Mouse (Mus musculus) CH12.LX (cell line): ENCODE results near the gene AF067061. TPM values are rescaled to one million over a fixed set of nuclear protein-coding genes. Genes with fewer than 3 reads are reported as not detected.

Experiments used
- DNase-seq: peaks from one replicate; pipeline ENCODE4 v3.0.0-alpha.2; 2013; ENCODE audit errors: extremely low read depth
- H3K27ac ChIP-seq: 2 replicates; pipeline ENCODE4 v1.5.1; 2012; ENCODE audit warnings: low read depth, mild to moderate bottlenecking, control low read depth, moderate library complexity; ENCODE audit not compliant: insufficient read depth
- H3K27me3 ChIP-seq: replicated peaks from 2 replicates; pipeline ENCODE3; 2012; ENCODE audit warnings: inconsistent platforms
- H3K36me3 ChIP-seq, 2 experiments: replicated peaks in 1 of 2; 2 replicates each; pipeline versions ENCODE3 to v1.6.1; 2012; ENCODE audit warnings: inconsistent platforms in 1 of 2, low read length in 1 of 2, mild to moderate bottlenecking in 1 of 2, mixed read lengths in 1 of 2, moderate library complexity in 1 of 2; ENCODE audit not compliant: control insufficient read depth in 1 of 2, insufficient read depth in 1 of 2
- H3K4me1 ChIP-seq, 2 experiments: 2 replicates each; pipeline ENCODE4 v1.6.1; 2012; ENCODE audit warnings: inconsistent platforms in 1 of 2, moderate library complexity in 1 of 2; ENCODE audit not compliant: insufficient read depth in 2 of 2, control insufficient read depth in 1 of 2
- H3K4me2 ChIP-seq: 2 replicates; pipeline ENCODE4 v1.6.1; 2012; ENCODE audit warnings: low read depth, mild to moderate bottlenecking, control low read depth; ENCODE audit not compliant: poor library complexity, insufficient read depth, severe bottlenecking
- H3K4me3 ChIP-seq, 3 experiments: fragments of 150-350 bp in 1 of 3; sonication (generic) in 1 of 3; replicated peaks in 1 of 3; 2 replicates each; pipeline versions ENCODE3 to v1.5.1; 2011 to 2012; ENCODE audit warnings: low read depth in 2 of 3, low read length in 2 of 3, mild to moderate bottlenecking in 2 of 3, moderate library complexity in 2 of 3, control low read depth in 1 of 3, improper control_type of control experiment in 1 of 3, inconsistent platforms in 1 of 3, mixed read lengths in 1 of 3; ENCODE audit not compliant: poor library complexity in 1 of 3
- H3K79me2 ChIP-seq: replicated peaks from 2 replicates; pipeline ENCODE4 v1.6.1; 2012; ENCODE audit warnings: mild to moderate bottlenecking, moderate library complexity; ENCODE audit not compliant: control insufficient read depth, poor library complexity, insufficient read depth, severe bottlenecking; ENCODE audit errors: extremely low read depth
- H3K9ac ChIP-seq: 2 replicates; pipeline ENCODE4 v1.6.1; 2012; ENCODE audit warnings: low read depth, mild to moderate bottlenecking, control low read depth, moderate library complexity; ENCODE audit not compliant: insufficient read depth
- H3K9me3 ChIP-seq: replicated peaks from 2 replicates; pipeline ENCODE3; 2012; ENCODE audit warnings: low read length, inconsistent platforms, mixed read lengths
- BHLHE40 ChIP-seq: IDR thresholded peaks from 2 replicates; pipeline ENCODE4 v1.6.1; 2011; ENCODE audit warnings: mild to moderate bottlenecking, low read depth, low read length, improper control_type of control experiment
- CHD1 ChIP-seq: IDR thresholded peaks from 2 replicates; pipeline ENCODE4 v1.6.1; 2012; ENCODE audit warnings: low read depth, low read length, improper control_type of control experiment, inconsistent platforms
- CHD2 ChIP-seq: IDR thresholded peaks from 2 replicates; pipeline ENCODE4 v1.6.1; 2011; ENCODE audit warnings: low read length, improper control_type of control experiment
- CTCF ChIP-seq, 2 experiments: IDR thresholded peaks in 1 of 2; conservative IDR thresholded peaks in 1 of 2; 2 replicates each; pipeline ENCODE4 v1.5.1; 2011 to 2012; ENCODE audit warnings: low read depth in 2 of 2, low read length in 2 of 2, improper control_type of control experiment in 1 of 2, inconsistent platforms in 1 of 2, mild to moderate bottlenecking in 1 of 2, moderate library complexity in 1 of 2
- E2F4 ChIP-seq: IDR thresholded peaks from 2 replicates; pipeline ENCODE4 v1.6.1; 2011; ENCODE audit warnings: low read depth, low read length, improper control_type of control experiment; ENCODE audit not compliant: insufficient replicate concordance
- ELF1 ChIP-seq: IDR thresholded peaks from 2 replicates; pipeline ENCODE4 v1.6.1; 2014; ENCODE audit warnings: low read depth, mild to moderate bottlenecking, inconsistent platforms, low read length, improper control_type of control experiment
- EP300 ChIP-seq: IDR thresholded peaks from 2 replicates; pipeline ENCODE4 v1.6.1; 2011; ENCODE audit warnings: low read length, improper control_type of control experiment
- ETS1 ChIP-seq: conservative IDR thresholded peaks from 2 replicates; pipeline ENCODE4 v1.6.1; 2012; ENCODE audit warnings: low read depth, mild to moderate bottlenecking, inconsistent platforms, low read length, improper control_type of control experiment, moderate library complexity
- GABPA ChIP-seq: IDR thresholded peaks from 2 replicates; pipeline ENCODE4 v1.6.1; 2012; ENCODE audit warnings: low read depth, low read length, improper control_type of control experiment, inconsistent platforms; ENCODE audit not compliant: insufficient replicate concordance
- HCFC1 ChIP-seq: IDR thresholded peaks from 2 replicates; pipeline ENCODE4 v1.6.1; 2012; ENCODE audit warnings: low read depth, mild to moderate bottlenecking, inconsistent platforms, low read length, improper control_type of control experiment
- IRF4 ChIP-seq: IDR thresholded peaks from 2 replicates; pipeline ENCODE4 v1.6.1; 2014; ENCODE audit warnings: low read depth, mild to moderate bottlenecking, inconsistent platforms, low read length, improper control_type of control experiment
- JUND ChIP-seq: conservative IDR thresholded peaks from 2 replicates; pipeline ENCODE4 v1.6.1; 2011; ENCODE audit warnings: low read depth, low read length, improper control_type of control experiment
- MAFK ChIP-seq: IDR thresholded peaks from 2 replicates; pipeline ENCODE4 v1.6.1; 2011; ENCODE audit warnings: low read length, improper control_type of control experiment; ENCODE audit not compliant: insufficient replicate concordance
- MAX ChIP-seq: IDR thresholded peaks from 2 replicates; pipeline ENCODE4 v1.6.1; 2011; ENCODE audit warnings: low read length, improper control_type of control experiment
- MAZ ChIP-seq: IDR thresholded peaks from 2 replicates; pipeline ENCODE4 v1.6.1; 2012; ENCODE audit warnings: low read depth, mild to moderate bottlenecking, inconsistent platforms, low read length, improper control_type of control experiment, moderate library complexity
- MEF2A ChIP-seq: IDR thresholded peaks from 2 replicates; pipeline ENCODE4 v1.6.1; 2014; ENCODE audit warnings: low read depth, mild to moderate bottlenecking, inconsistent platforms, low read length, improper control_type of control experiment, borderline replicate concordance
- NELFE ChIP-seq: IDR thresholded peaks from 2 replicates; pipeline ENCODE4 v1.6.1; 2011; ENCODE audit warnings: low read depth, low read length, improper control_type of control experiment
- NRF1 ChIP-seq: IDR thresholded peaks from 2 replicates; pipeline ENCODE4 v1.6.1; 2014; ENCODE audit warnings: low read depth, mild to moderate bottlenecking, inconsistent platforms, low read length, improper control_type of control experiment, moderate library complexity
- PAX5 ChIP-seq: IDR thresholded peaks from 2 replicates; pipeline ENCODE4 v1.6.1; 2012; ENCODE audit warnings: low read length, inconsistent platforms, mixed read lengths
- POLR2A ChIP-seq: IDR thresholded peaks from 2 replicates; pipeline ENCODE4 v1.6.1; 2011; ENCODE audit warnings: low read depth, mild to moderate bottlenecking, improper control_type of control experiment, low read length
- RAD21 ChIP-seq: IDR thresholded peaks from 2 replicates; pipeline ENCODE4 v1.6.1; 2011; ENCODE audit warnings: low read depth, mild to moderate bottlenecking, low read length, improper control_type of control experiment, moderate library complexity
- RCOR1 ChIP-seq: conservative IDR thresholded peaks from 2 replicates; pipeline ENCODE4 v1.6.1; 2012; ENCODE audit warnings: low read depth, mild to moderate bottlenecking, inconsistent platforms, low read length, improper control_type of control experiment
- SIN3A ChIP-seq: IDR thresholded peaks from 2 replicates; pipeline ENCODE4 v1.6.1; 2012; ENCODE audit warnings: low read length, improper control_type of control experiment, inconsistent platforms
- SMC3 ChIP-seq: IDR thresholded peaks from 2 replicates; pipeline ENCODE4 v1.6.1; 2011; ENCODE audit warnings: low read depth, low read length, improper control_type of control experiment
- TBP ChIP-seq: conservative IDR thresholded peaks from 2 replicates; pipeline ENCODE4 v1.6.1; 2011; ENCODE audit warnings: low read depth, low read length, improper control_type of control experiment
- TCF12 ChIP-seq: IDR thresholded peaks from 2 replicates; pipeline ENCODE4 v1.6.1; 2014; ENCODE audit warnings: low read depth, mild to moderate bottlenecking, inconsistent platforms, low read length, improper control_type of control experiment
- USF1 ChIP-seq: IDR thresholded peaks from 2 replicates; pipeline ENCODE4 v1.6.1; 2014; ENCODE audit warnings: low read depth, mild to moderate bottlenecking, inconsistent platforms, low read length, improper control_type of control experiment
- USF2 ChIP-seq: conservative IDR thresholded peaks from 2 replicates; pipeline ENCODE4 v1.6.1; 2011; ENCODE audit warnings: low read depth, low read length, improper control_type of control experiment
- ZC3H11A ChIP-seq: IDR thresholded peaks from 2 replicates; pipeline ENCODE4 v1.6.1; 2012; ENCODE audit warnings: low read depth, mild to moderate bottlenecking, inconsistent platforms, low read length, improper control_type of control experiment
- ZKSCAN1 ChIP-seq: IDR thresholded peaks from 2 replicates; pipeline ENCODE4 v1.6.1; 2012; ENCODE audit warnings: low read depth, inconsistent platforms, low read length, improper control_type of control experiment, borderline replicate concordance
- ZMIZ1 ChIP-seq: IDR thresholded peaks from 2 replicates; pipeline ENCODE4 v1.6.1; 2012; ENCODE audit warnings: low read depth, mild to moderate bottlenecking, inconsistent platforms, low read length, improper control_type of control experiment
- ZNF384 ChIP-seq: IDR thresholded peaks from 2 replicates; pipeline ENCODE4 v1.6.1; 2012; ENCODE audit warnings: low read depth, low read length, improper control_type of control experiment, inconsistent platforms
- dilution Hi-C: fragments of 300-500 bp; cut with MboI; formaldehyde crosslinking; loops from 2 replicates; pipeline ENCODE4 v1.14.3; 2020; ENCODE audit warnings: low sequenced_read_pairs; ENCODE audit not compliant: extremely low pct_unique_long_range_greater_than_20kb, extremely low pct_ligation_motif_present
- in situ Hi-C: fragments of 300-500 bp; cut with MboI; formaldehyde crosslinking; loops from 3 replicates; pipeline ENCODE4 v1.14.3; 2019; ENCODE audit warnings: low sequenced_read_pairs, low pct_ligation_motif_present, low pct_unique_long_range_greater_than_20kb, mixed read lengths
- polyA plus RNA-seq: library from polyadenylated mRNA; unstranded; fragments of >175 nt; gene quantifications from 2 replicates; pipeline ENCODE4 v1.2.1, GENCODE M21; 2012; ENCODE audit warnings: low read depth; ENCODE audit not compliant: insufficient read length
- total RNA-seq, 2 experiments: library from RNA; depleted of rRNA; stranded (reverse); fragments of 300-350 nt in 1 of 2; fragments of >200 nt in 1 of 2; gene quantifications; 2 replicates each; pipeline ENCODE4 v1.2.3; 2012 to 2014

AF067061 gene
- total and polyA plus RNA-seq, 3 experiments: 33.8 to 83.0 (median 41.9) TPM

DNA sequence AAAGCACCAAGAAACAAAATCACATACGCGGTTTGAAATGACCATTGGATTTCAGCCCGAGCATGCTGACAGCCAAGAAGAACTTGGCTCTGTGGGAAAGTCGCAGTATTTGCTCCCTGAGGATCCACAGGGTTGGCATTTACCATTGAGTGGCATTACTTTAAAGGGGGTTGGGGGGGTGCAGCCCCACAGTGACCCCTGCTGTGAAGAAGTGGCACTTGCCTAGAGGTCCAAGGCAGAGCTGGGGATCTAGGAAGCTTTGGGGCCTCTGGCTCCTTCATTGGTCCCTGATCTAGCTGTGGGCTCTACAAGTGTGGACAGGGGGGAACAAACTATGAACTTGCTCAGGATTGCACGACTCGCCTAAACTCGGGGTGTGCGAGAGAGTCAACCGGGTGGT lies 15.9 kb downstream of the AF067061 start:
- no peaks in the 10 kb centered on the region for H3K9me3 ChIP-seq
- in situ Hi-C loops: no loop called here
- peak; percentile 31 for DNase-seq
- TF ChIP-seq RAD21: peak; percentile 49
- no peak for TF ChIP-seq GABPA
- peak; percentile 62 for TF ChIP-seq SMC3
- no peak for TF ChIP-seq NRF1
- no peak for TF ChIP-seq BHLHE40
- TF ChIP-seq CTCF (conservative IDR thresholded peaks at IDR 0.05 in 1 of 2, IDR thresholded peaks at IDR 0.05 in 1 of 2; ENCODE audit: low read depth in 2 of 2, low read length in 2 of 2): peak in 1 of 2 experiments; percentile 59; a peak in 2 of 4 replicates
- TF ChIP-seq, all 38 proteins: peak for 3
- no peak overlapping the region for H3K4me2 ChIP-seq
- H3K9ac ChIP-seq: no peak overlapping the region
- dilution Hi-C loops: no loop called here
- peaks cover 3 to 18% of the 10 kb centered on the region in 2 experiments; a peak in 3 of 4 replicates for H3K4me1 ChIP-seq
- H3K79me2 ChIP-seq: no peaks in the 10 kb centered on the region
- no peaks in the 10 kb centered on the region for H3K36me3 ChIP-seq
- no peaks in the 10 kb centered on the region for H3K27me3 ChIP-seq
- no peak overlapping the region for H3K4me3 ChIP-seq
- no peak overlapping the region for H3K27ac ChIP-seq

DNA sequence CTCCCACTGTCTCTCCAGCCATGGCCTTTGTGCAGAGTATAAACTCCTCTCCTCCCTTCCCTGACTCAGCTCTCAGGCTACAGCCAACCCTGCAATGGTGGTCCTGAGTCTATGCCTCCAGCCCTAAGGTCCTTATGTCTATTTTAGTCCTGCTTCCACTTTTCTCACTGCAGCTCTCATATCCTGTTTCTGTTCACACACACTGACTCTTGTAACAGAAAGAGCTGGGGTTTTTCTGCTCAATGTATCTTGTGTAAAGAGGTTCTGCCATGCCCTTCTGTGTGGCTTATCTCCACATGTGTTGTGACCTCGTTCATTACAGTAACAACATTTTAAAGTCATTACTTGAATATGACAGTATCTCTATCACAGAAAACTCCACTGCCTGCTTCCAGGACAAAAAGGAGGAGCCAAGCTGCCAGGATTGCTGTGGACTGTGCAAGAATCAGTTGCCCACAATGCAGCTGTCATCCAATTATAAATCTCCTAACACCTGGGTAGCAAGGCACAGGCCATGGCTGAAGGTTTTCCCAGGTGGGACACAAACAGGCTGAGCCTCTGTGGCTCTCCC lies 36.5 kb downstream of the AF067061 start:
- dilution Hi-C loops: no loop called here
- peak overlapping the region; percentile 88 for H3K27ac ChIP-seq
- no peak overlapping the region for H3K9ac ChIP-seq
- in situ Hi-C loops: no loop called here
- H3K4me1 ChIP-seq: peaks cover 11 to 21% of the 10 kb centered on the region in 2 experiments
- no peak overlapping the region for H3K4me3 ChIP-seq
- no peaks in the 10 kb centered on the region for H3K27me3 ChIP-seq
- H3K4me2 ChIP-seq: peak overlapping the region; percentile 94
- H3K9me3 ChIP-seq: no peaks in the 10 kb centered on the region
- peaks cover 11% of the 10 kb centered on the region for H3K79me2 ChIP-seq
- peaks cover 0 to 4% of the 10 kb centered on the region in 2 experiments for H3K36me3 ChIP-seq
- peak; percentile 35 for DNase-seq
- TF ChIP-seq CHD1 (no peak), CTCF (conservative IDR thresholded peaks at IDR 0.05 in 1 of 2, IDR thresholded peaks at IDR 0.05 in 1 of 2; ENCODE audit: low read depth in 2 of 2, low read length in 2 of 2) (no peak), ELF1 (no peak), EP300 (peak; percentile 53; the same call in 1 of the 2 replicates), BHLHE40 (no peak), CHD2 (no peak), NRF1 (no peak), ZMIZ1 (no peak), JUND (no peak), SMC3 (no peak), E2F4 (no peak), MAZ (no peak), PAX5 (no peak), TBP (no peak), GABPA (no peak), ETS1 (0 out of 2 replicates have a peak, but pooled peaks have one; percentile 16), MAX (no peak), RAD21 (no peak), IRF4 (peak; percentile 48), MEF2A (peak; percentile 27; the same call in 1 of the 2 replicates), MAFK (no peak), POLR2A (no peak), ZNF384 (no peak), ZC3H11A (no peak), USF2 (no peak), USF1 (no peak), HCFC1 (no peak), TCF12 (no peak), NELFE (no peak), ZKSCAN1 (no peak), SIN3A (no peak), RCOR1 (no peak)
